Mouse (Mus musculus): Measurements from ENCODE around the gene Rps28.
"Not testable (repeated sequence)": the region's sequence is repeated elsewhere in the genome, so short reads cannot be mapped to it uniquely, and the experiment has no call there.

Gene Rps28

DNA sequence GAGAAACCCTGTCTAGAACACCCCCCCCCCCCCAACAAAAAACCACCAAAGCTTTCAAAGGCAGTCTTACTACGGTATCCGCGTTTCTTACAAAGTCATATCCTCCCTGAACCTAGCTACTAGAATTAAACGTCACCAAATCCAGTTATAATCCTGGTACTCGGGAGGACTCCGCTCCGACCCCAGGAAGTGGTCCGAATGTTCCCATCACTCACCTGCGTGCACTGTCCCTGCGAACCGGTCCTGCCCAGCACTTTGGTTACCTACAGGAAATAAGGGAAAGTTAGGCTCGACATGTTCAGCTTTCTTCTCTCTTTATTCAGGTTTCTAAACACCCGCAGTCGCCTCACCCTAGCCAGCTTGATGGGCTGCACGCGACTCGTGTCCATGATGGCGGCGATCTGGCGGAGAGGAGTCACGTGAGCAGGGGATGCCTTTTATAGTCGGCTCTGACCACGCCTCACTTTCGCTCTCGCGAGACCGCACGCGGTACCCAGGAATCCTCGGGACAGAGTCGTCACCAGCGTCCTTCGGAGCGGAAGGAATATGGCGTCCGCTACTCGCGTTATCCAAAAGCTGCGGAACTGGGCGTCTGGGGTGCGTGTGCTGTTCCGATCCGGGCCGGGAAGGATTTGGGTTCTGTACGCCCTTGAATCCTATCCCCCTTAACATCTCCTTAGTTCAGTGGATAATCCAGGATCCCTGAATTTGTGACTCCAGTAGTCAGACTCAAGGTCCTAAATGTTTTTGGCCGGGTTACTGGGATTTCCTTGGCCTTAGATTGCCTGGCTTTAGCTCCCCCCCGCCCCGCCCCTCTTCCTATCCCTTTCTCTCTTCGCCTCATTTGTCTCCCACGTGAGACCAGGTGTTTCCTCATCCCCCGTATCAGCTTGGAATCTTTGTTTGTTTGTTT lies at the start of gene Rps28, which contains the start of gene Ndufa7:
Gene Rps28 (minus strand): TSS at position 479 of the 913 bp plus-strand sequence.
Gene Ndufa7 (plus strand): TSS at position 489 of the 913 bp plus-strand sequence.
- DNase-seq (ENCODE audit: extremely low read depth, low read depth) = peak; percentile 82

DNA sequence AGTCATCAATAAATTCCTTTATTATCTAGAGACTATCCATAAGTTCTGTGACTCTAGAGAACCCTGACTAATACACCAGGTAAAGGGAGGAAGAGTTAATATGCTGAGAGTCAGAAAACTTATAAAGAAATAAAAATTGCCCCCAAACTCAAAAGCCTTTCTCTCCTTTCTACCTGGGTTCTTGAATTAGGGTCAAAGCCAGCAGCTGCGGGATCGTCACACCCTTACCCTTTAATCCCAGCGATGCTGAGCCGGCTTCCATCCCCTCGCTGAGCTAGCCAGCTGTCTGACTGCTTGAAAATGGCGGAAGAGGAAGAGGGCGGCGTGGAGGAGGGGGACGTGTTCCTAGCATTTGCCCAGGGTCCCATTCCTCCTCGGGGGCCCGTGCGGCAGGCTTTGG lies 49.2 kb upstream of the Rps28 start, which contains the start of gene Gm7029:
Gene Gm7029 (plus strand): TSS at position 301 of the 400 bp plus-strand sequence.
- DNase-seq (ENCODE audit: extremely low read depth, low read depth) = not testable (repeated sequence)

DNA sequence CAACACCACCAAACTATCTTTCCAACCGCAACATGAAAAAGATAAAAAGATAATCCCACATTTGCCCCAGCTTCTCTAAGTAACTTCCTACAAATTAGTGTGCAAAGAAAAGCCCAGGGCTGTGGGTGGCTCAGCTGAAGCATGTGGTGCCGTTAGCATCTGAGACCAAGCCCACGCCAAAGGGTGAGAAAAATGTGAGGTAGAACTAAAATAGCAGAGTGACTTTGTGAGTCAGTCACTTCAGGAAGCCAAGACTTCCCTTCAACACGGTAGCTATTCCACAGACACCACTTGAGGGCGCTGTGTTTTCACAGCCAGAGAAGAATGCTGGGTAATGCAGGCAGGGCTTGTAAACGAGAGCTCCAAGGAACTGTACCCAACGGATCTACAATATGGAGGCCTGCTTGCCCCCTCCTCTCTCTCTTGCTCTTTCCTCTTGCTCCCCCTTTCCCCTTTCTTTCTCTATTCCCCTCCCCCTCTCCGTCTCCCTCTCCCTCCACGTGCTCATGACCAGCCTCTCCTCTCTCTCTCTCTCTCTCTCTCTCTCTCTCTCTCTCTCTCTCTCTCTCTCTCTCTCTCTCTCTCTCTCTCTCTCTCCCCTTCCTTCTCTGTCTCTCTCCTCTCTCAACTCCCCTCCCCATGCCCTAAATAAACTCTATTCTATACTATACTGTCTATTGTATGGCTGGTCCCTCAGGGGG lies 41.1 kb upstream of the Rps28 start:
- peak; percentile 77 for DNase-seq (ENCODE audit: extremely low read depth, low read depth)

GRCm38 (mm10) chr17:33857816-33858215 lies 33.5 kb upstream of the Rps28 start:
- no peak for DNase-seq (ENCODE audit: extremely low read depth, low read depth)

DNA sequence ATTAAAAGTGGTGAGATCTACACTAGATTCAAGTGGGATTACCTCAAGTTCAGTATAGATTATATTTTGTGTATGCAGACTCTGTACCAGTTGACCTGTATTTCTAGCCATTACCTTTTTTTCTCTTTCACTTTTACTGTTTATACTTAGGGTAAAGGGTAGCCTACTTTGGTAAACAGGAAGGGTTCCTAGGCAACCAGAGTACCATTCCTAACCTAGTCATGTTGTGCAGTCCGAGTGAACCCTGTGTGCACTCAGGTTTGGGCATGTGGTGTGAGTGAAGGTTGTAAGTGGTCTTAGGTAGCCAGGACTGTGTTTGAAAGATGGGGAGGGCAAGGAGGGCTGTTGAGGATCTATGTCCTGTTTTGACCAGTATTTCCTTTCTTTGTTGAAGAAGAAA lies 27.0 kb upstream of the Rps28 start:
- DNase-seq (ENCODE audit: extremely low read depth, low read depth) = no peak

DNA sequence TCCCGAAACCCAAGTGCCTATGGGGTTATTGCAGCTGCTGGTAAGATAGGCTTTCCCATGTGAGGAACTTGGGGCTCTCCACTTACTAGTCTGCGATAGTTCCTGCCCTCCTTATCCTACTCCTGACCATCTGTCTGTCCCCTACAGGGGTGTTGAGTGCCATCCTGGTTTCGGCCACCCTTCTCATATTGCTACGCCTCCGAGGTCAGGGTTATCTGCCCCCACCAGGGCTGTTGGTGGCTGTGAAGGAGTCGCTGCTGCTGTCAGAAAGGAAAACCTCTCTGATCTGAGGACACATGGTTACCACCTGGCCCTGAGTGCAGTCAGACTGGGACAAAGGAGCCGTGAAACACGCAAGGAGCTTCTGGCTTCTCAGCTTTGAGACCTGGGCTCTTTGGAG lies 23.8 kb upstream of the Rps28 start:
- DNase-seq (ENCODE audit: extremely low read depth, low read depth) = no peak

- no peak for DNase-seq (ENCODE audit: extremely low read depth, low read depth)
Observed at GRCm38 (mm10) chr17:33844196-33844595, 19.8 kb upstream of the Rps28 start.

- DNase-seq (ENCODE audit: extremely low read depth, low read depth) = peak; percentile 79
Observed at GRCm38 (mm10) chr17:33842966-33843795, 18.8 kb upstream of the Rps28 start, which contains the start of gene Cd320. TSS of gene Cd320 (plus strand) at chr17:33843091.

DNA sequence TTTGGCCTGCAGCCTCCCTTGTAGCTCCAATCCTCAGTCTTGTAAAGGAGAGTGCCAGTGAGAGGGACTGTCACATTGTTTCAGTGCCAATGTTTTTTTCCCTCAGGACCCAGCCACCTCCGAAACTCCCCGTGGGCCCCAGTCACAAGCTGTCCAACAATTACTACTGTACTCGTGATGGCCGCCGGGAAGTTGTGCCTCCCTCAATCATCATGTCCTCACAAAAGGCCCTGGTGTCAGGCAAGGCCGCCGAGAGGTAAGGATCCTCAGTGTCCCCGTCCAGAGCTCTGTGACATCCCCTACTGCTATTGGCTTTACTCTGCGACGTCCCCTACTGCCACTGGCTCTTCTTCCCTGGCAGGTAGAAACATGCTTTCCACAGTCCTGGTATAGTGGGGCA lies 5.2 kb upstream of the Rps28 start:
- no peak for DNase-seq (ENCODE audit: extremely low read depth, low read depth)

GRCm38 (mm10) chr17:33828892-33829291 lies 4.5 kb upstream of the Rps28 start:
- no peak for DNase-seq (ENCODE audit: extremely low read depth, low read depth)

DNA sequence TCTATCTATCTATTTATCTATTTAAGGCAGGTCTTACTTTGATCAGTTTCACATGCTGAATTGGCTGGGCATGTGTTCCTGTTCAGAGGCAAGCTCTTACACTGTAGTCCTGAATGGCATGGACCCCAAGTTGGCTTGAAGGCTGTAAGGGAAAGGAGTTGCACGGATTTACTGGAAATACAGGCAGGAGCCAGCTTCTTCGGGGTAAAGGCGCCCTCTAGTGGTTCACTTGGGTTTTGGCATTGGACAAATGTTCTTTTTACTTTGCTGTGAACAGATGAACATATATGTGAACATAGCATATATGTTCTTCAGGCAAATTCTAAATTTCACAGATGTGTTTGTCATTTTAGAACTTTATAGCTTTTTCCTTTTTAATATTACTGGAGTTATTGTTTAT lies 2.5 kb upstream of the Rps28 start:
- DNase-seq (ENCODE audit: extremely low read depth, low read depth) = peak; percentile 54

DNA sequence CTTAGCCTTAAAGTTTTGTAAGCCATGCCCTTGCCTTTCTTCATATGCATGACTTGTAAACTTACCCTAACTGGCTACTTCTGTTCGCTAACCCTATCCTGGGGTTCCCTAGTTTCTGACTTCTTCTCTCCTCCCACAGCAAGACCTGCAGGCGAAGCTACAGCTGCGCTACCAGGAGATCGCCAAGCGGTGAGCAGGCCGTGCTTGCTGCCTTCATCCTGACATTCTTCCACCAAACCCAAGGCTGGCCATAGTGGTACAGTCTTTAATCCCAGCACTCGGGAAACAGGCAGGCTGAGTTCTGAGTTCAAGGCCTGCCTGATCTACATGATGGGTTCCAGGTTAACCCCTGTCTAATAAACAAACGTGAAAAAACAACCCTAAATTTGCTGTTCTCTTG lies 1.1 kb upstream of the Rps28 start:
- no peak for DNase-seq (ENCODE audit: extremely low read depth, low read depth)

DNA sequence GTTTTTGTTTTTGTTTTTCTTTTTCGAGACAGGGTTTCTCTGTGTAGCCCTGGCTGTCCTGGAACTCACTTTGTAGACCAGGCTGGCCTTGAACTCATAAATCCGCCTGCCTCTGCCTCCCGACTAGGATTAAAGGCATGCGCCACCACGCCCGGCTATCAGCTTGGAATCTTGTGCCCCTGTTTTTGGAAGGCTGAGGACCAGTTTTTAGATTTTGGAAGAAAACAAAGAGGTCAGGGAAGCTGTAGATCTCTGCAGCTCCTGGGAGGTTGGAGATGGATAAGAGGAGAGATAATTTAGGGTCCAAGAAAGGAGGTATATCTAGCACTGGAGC lies 602 bp upstream of the Rps28 start:
- not testable (repeated sequence) for DNase-seq (ENCODE audit: extremely low read depth, low read depth)

DNA sequence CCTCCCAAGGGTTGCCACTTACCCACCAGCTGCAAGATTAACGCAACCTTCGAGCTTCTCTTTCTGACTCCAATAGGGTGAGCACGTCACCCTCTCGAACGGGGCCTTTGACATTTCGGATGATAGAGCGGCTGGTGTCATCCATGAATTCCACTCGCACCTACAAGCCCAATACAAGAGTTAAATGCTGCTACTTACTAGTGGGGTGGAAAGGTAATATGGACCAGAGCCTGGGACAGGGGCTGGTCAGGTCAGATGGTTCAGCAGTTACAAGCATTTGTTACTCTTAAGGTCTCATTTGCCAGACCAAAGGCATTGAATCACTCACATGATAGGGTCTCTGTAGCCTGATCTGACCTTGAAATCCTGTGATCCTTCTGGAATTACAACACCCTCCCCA lies 1.2 kb downstream of the Rps28 start:
- DNase-seq (ENCODE audit: extremely low read depth, low read depth) = not testable (repeated sequence)

GRCm38 (mm10) chr17:33822436-33822959 lies 1.9 kb downstream of the Rps28 start:
- DNase-seq (ENCODE audit: extremely low read depth, low read depth) = no peak

GRCm38 (mm10) chr17:33817969-33818643 lies 6.3 kb downstream of the Rps28 start:
- DNase-seq (ENCODE audit: extremely low read depth, low read depth) = no peak

DNA sequence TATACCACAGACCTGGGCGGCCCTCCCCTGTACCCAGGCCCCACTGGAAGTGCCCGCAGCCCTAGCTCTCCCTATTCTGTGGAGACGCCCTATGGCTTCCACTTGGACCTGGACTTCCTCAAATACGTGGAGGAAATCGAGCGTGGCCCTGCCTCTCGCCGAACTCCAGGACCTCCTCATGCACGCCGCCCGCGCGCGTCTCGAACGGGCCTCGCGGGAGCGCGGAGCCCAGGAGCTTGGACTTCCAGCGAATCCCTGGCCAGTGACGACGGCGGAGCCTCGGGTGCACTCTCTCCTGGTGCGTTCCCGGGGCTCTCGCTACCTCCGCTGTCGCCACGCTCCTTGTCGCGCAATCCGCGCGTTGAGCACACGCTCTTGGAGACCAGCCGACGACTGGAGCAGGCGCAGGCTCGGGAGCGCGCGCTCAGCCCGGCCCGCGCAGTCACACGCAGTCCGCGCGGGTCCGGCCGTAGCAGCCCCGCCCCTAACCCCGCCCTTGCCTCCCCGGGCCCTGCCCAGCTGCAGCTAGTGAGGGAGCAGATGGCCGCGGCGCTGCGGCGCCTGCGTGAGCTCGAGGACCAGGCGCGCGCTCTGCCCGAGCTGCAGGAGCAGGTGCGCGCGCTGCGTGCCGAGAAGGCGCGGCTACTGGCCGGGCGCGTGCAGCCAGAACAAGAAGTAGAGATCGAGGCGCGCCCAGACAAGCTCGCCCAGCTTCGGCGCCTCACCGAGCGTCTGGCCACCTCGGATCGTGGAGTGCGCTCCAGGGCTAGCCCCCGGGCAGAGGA lies 7.0 kb downstream of the Rps28 start:
- DNase-seq (ENCODE audit: extremely low read depth, low read depth) = peak; percentile 87

- no peak for DNase-seq (ENCODE audit: extremely low read depth, low read depth)
Observed at GRCm38 (mm10) chr17:33816612-33817011, 7.8 kb downstream of the Rps28 start.

GRCm38 (mm10) chr17:33815399-33815798 lies 9.0 kb downstream of the Rps28 start:
- DNase-seq (ENCODE audit: extremely low read depth, low read depth) = no peak

DNA sequence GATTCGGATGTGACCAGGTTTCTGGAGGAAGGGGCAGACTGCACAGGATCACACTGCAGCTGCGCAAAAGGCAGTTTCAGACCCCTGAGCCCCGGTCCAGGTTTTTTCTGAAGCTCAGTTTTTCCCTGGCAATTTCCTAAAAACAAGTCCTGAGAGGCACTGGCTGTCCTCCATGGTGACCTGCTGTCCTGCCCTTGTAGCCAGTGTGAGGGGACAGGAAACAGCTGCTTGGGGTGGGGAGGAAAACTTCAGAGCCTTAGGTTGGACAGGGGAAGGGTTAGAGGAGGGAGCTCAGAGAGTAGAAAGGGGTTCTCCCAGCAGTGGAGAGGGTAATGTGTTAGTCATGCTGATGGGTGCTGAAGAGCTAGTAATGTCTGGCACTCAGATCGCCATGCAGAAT lies 11.4 kb downstream of the Rps28 start:
- no peak for DNase-seq (ENCODE audit: extremely low read depth, low read depth)

All from MEL-GATA-1-ER (cell line).